Comparison of ENCODE assay signal across 8 mouse cellular contexts in the genomic region with DNA sequence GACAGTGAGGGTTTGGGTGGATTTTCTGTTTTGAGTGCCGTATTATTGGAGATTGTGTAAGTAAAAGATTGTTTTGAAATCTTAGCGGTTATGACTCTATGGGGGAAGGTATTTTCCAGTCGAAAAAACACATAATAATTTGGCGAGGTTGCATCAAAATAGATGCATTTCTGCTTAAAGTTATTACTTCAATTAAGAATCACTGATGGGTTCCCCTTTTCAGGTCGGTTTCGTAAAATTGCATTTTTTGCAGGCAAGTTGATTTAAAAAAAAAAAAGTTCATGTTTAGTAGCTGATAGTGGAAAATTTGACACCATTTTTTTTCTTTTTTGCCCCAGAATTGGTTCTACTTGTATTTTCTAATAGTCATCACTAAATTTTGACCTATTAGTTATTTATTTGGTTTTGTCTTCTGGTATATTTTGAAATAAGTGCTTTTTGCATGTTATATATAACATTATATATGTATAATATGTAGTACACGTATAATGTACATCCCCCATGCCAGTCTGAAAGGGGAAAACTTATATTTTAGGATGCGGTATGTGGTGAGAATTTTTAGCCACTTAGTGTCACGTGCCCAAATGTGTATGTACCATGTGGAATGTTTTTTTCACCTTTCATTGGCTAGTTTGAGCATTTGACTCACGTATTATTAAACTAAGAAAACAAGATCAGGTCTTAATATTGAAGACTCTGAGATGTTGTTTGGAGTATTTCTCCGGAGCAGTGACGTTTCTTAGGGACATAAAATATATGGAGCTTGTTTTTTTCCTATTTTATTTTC. TPM values are rescaled to one million over a fixed set of nuclear protein-coding genes. Genes with fewer than 3 reads are reported as not detected.
DNase-seq lines count a peak whose midpoint lies in the region; ATAC-seq and TF ChIP-seq lines count a peak whose summit lies in the region.

No protein-coding gene starts in this region.

- H3K4me2 ChIP-seq in forebrain, embryonic 13.5 days, result peak overlapping the region; percentile 82
- H3K4me2 ChIP-seq in liver, embryonic 14.5 days (ENCODE audit: low read depth), result peak overlapping the region; percentile 91

- TF ChIP-seq CTCF in heart, adult 2 months (IDR thresholded peaks at IDR 0.05), result no peak
- no peak for TF ChIP-seq CTCF in liver, embryonic 14.5 days (IDR thresholded peaks at IDR 0.05; ENCODE audit: low read depth)

- no peaks in the 10 kb centered on the region for H3K27me3 ChIP-seq in heart, adult 2 months (ENCODE audit: control insufficient read depth, insufficient read depth, low read length)
- H3K27me3 ChIP-seq in forebrain, embryonic 13.5 days, result no peaks in the 10 kb centered on the region
- no peaks in the 10 kb centered on the region for H3K27me3 ChIP-seq in liver, embryonic 14.5 days (ENCODE audit: control insufficient read depth, insufficient read depth, low read length)

- WGBS in heart, adult 2 months, result 1% methylated on average over 12 of the region's 12 CpGs
- WGBS in forebrain, embryonic 13.5 days, result 23% methylated on average over 12 of the region's 12 CpGs
- WGBS in liver, embryonic 14.5 days (ENCODE audit: insufficient replicate concordance), result 6% methylated on average over 12 of the region's 12 CpGs

- H3K4me3 ChIP-seq in heart, adult 2 months, result peak overlapping the region; percentile 100
- peak overlapping the region; percentile 91 for H3K4me3 ChIP-seq in forebrain, embryonic 13.5 days
- H3K4me3 ChIP-seq in liver, embryonic 14.5 days (ENCODE audit: insufficient read depth in 1 of 2, low read depth in 2 of 2, low read length in 2 of 2), result peak overlapping the region; percentile 81 to 99

- H3K27ac ChIP-seq in heart, adult 2 months, result peak overlapping the region; percentile 100
- H3K27ac ChIP-seq in forebrain, embryonic 13.5 days, result peak overlapping the region; percentile 99
- H3K27ac ChIP-seq in liver, embryonic 14.5 days, result peak overlapping the region; percentile 99

- ATAC-seq in forebrain, embryonic 13.5 days, result no peak
- ATAC-seq in liver, embryonic 14.5 days (ENCODE audit: insufficient read depth), result no peak

- H3K9ac ChIP-seq in heart, adult 2 months (ENCODE audit: low read depth, low read length), result peak overlapping the region; percentile 99
- peak overlapping the region; percentile 92 for H3K9ac ChIP-seq in forebrain, embryonic 13.5 days
- peak overlapping the region; percentile 100 for H3K9ac ChIP-seq in liver, embryonic 14.5 days (replicated peaks)

- TF ChIP-seq EP300 in heart, adult 2 months (IDR thresholded peaks at IDR 0.05; ENCODE audit: insufficient read depth, low read depth, low read length), result no peak
- TF ChIP-seq EP300 in liver, embryonic 14.5 days (IDR thresholded peaks at IDR 0.05; ENCODE audit: low read depth), result peak; percentile 20; the same call in 1 of the 2 replicates

- no peak for DNase-seq in heart, adult 2 months
- DNase-seq in heart, postnatal 25 days (ENCODE audit: low spot score), result no peak
- peak; percentile 33 for DNase-seq in A20 (ENCODE audit: low read depth, low spot score)
- no peak for DNase-seq in liver, embryonic 14.5 days (ENCODE audit: low read depth in 3 of 3, low spot score in 3 of 3)
- DNase-seq in frontal cortex, adult 2 months (ENCODE audit: extremely low spot score in 1 of 2, low spot score in 1 of 2), result no peak
- no peak for DNase-seq in cerebellum, adult 11 months
- no peak for DNase-seq in thymus, adult 18-20 months

- H3K9me3 ChIP-seq in forebrain, embryonic 13.5 days (replicated peaks), result no peaks in the 10 kb centered on the region
- no peaks in the 10 kb centered on the region for H3K9me3 ChIP-seq in liver, embryonic 14.5 days (ENCODE audit: control insufficient read depth, low read length)

- peaks cover 17% of the 10 kb centered on the region for H3K4me1 ChIP-seq in heart, adult 2 months (ENCODE audit: control insufficient read depth, insufficient read depth, low read length)
- peaks cover 51% of the 10 kb centered on the region for H3K4me1 ChIP-seq in forebrain, embryonic 13.5 days
- peaks cover 34 to 36% of the 10 kb centered on the region in 2 experiments for H3K4me1 ChIP-seq in liver, embryonic 14.5 days (replicated peaks; ENCODE audit: control insufficient read depth in 2 of 2, insufficient read depth in 2 of 2, low read length in 1 of 2)

- peaks cover 46% of the 10 kb centered on the region for H3K36me3 ChIP-seq in heart, adult 2 months (ENCODE audit: control insufficient read depth, insufficient read depth, low read length)
- H3K36me3 ChIP-seq in forebrain, embryonic 13.5 days (ENCODE audit: poor library complexity, severe bottlenecking), result peaks cover 21% of the 10 kb centered on the region
- H3K36me3 ChIP-seq in liver, embryonic 14.5 days (replicated peaks; ENCODE audit: control insufficient read depth, insufficient read depth, low read depth), result peaks cover 10% of the 10 kb centered on the region

- no peak for TF ChIP-seq POLR2A in heart, adult 2 months (IDR thresholded peaks at IDR 0.05; ENCODE audit: insufficient read depth, low read depth, low read length)

- H3K79me2 ChIP-seq in heart, adult 2 months (replicated peaks; ENCODE audit: control insufficient read depth, insufficient read depth, low read length), result peaks cover 8% of the 10 kb centered on the region

- intact Hi-C loops in heart, adult 2 months (cut with DNase I), result no loop called here
- intact Hi-C loops in heart, postnatal 25 days (cut with DNase I), result no loop called here

RNA-seq across cellular contexts. Expression of gene Tcta, which starts 1.3 kb away (rescaled TPM):
- 10 to 100 TPM; 50.5 to 52.8 TPM for total RNA-seq in heart, adult 2 months (2021)
- polyA plus RNA-seq in heart, adult 2 months (2012; rRNA removed), result 64.8 and 82.4 TPM in 2 replicates
- 10 to 100 TPM; 39.2 to 47.2 TPM for total RNA-seq in heart, postnatal 25 days (2021)
- 30.9 and 38.1 TPM in 2 replicates for polyA plus RNA-seq in forebrain, embryonic 13.5 days (2015; fragmentation: Nextera tagmentation; extraction: Ambion mirVana)
- 10.4 and 10.6 TPM in 2 replicates for polyA plus RNA-seq in liver, embryonic 14.5 days (2012; rRNA removed)
- polyA plus RNA-seq in liver, embryonic 14.5 days (2014; fragmentation: Nextera tagmentation; extraction: Ambion mirVana), result 10.9 and 13.2 TPM in 2 replicates
- polyA plus RNA-seq in frontal cortex, adult 2 months (2012; rRNA removed), result 47.5 and 53.5 TPM in 2 replicates

RNA-seq across cellular contexts. Expression of gene Rhoa, which starts 1.3 kb away (rescaled TPM):
- total RNA-seq in heart, adult 2 months (2021), result 100 to 1,000 TPM; 216 to 234 TPM
- polyA plus RNA-seq in heart, adult 2 months (2012; rRNA removed), result 110 and 266 TPM in 2 replicates
- 100 to 1,000 TPM; 225 to 248 TPM for total RNA-seq in heart, postnatal 25 days (2021)
- 317 and 330 TPM in 2 replicates for polyA plus RNA-seq in forebrain, embryonic 13.5 days (2015; fragmentation: Nextera tagmentation; extraction: Ambion mirVana)
- 62.5 and 76.4 TPM in 2 replicates for polyA plus RNA-seq in liver, embryonic 14.5 days (2012; rRNA removed)
- polyA plus RNA-seq in liver, embryonic 14.5 days (2014; fragmentation: Nextera tagmentation; extraction: Ambion mirVana), result 130 and 133 TPM in 2 replicates
- 153 and 170 TPM in 2 replicates for polyA plus RNA-seq in frontal cortex, adult 2 months (2012; rRNA removed)

RNA-seq across cellular contexts. Expression of gene Amt, which starts 10.6 kb away (rescaled TPM):
- 1 to 10 TPM; 4.0 to 4.6 TPM for total RNA-seq in heart, adult 2 months (2021)
- 4.8 and 9.2 TPM in 2 replicates for polyA plus RNA-seq in heart, adult 2 months (2012; rRNA removed)
- total RNA-seq in heart, postnatal 25 days (2021), result 1 to 10 TPM; 4.9 to 6.6 TPM
- 25.3 and 26.7 TPM in 2 replicates for polyA plus RNA-seq in forebrain, embryonic 13.5 days (2015; fragmentation: Nextera tagmentation; extraction: Ambion mirVana)
- 6.1 and 7.5 TPM in 2 replicates for polyA plus RNA-seq in liver, embryonic 14.5 days (2012; rRNA removed)
- polyA plus RNA-seq in liver, embryonic 14.5 days (2014; fragmentation: Nextera tagmentation; extraction: Ambion mirVana), result 7.2 and 7.7 TPM in 2 replicates
- 57.5 and 60.3 TPM in 2 replicates for polyA plus RNA-seq in frontal cortex, adult 2 months (2012; rRNA removed)

RNA-seq across cellular contexts. Expression of gene Nicn1, which starts 17.0 kb away (rescaled TPM):
- total RNA-seq in heart, adult 2 months (2021), result 10 to 100 TPM; 21.0 to 21.5 TPM
- 24.1 and 37.1 TPM in 2 replicates for polyA plus RNA-seq in heart, adult 2 months (2012; rRNA removed)
- 10 to 100 TPM; 20.3 to 24.2 TPM for total RNA-seq in heart, postnatal 25 days (2021)
- polyA plus RNA-seq in forebrain, embryonic 13.5 days (2015; fragmentation: Nextera tagmentation; extraction: Ambion mirVana), result 94.9 and 95.4 TPM in 2 replicates
- 2.8 and 2.9 TPM in 2 replicates for polyA plus RNA-seq in liver, embryonic 14.5 days (2012; rRNA removed)
- polyA plus RNA-seq in liver, embryonic 14.5 days (2014; fragmentation: Nextera tagmentation; extraction: Ambion mirVana), result 4.3 and 6.2 TPM in 2 replicates
- 85.9 and 110 TPM in 2 replicates for polyA plus RNA-seq in frontal cortex, adult 2 months (2012; rRNA removed)

RNA-seq across cellular contexts. Expression of gene Gpx1, which starts 31.5 kb away (rescaled TPM):
- 100 to 1,000 TPM in 1 of 2 experiments, 10 to 100 TPM in 1; 92.2 to 130 TPM for total RNA-seq in heart, adult 2 months (2021)
- 212 and 327 TPM in 2 replicates for polyA plus RNA-seq in heart, adult 2 months (2012; rRNA removed)
- 100 to 1,000 TPM; 108 to 130 TPM for total RNA-seq in heart, postnatal 25 days (2021)
- 489 and 518 TPM in 2 replicates for polyA plus RNA-seq in forebrain, embryonic 13.5 days (2015; fragmentation: Nextera tagmentation; extraction: Ambion mirVana)
- 3,084 and 3,741 TPM in 2 replicates for polyA plus RNA-seq in liver, embryonic 14.5 days (2012; rRNA removed)
- polyA plus RNA-seq in liver, embryonic 14.5 days (2014; fragmentation: Nextera tagmentation; extraction: Ambion mirVana), result 6,910 and 6,914 TPM in 2 replicates
- polyA plus RNA-seq in frontal cortex, adult 2 months (2012; rRNA removed), result 271 and 307 TPM in 2 replicates
